8 mouse cellular contexts compared by ENCODE assay signal in the genomic region with DNA sequence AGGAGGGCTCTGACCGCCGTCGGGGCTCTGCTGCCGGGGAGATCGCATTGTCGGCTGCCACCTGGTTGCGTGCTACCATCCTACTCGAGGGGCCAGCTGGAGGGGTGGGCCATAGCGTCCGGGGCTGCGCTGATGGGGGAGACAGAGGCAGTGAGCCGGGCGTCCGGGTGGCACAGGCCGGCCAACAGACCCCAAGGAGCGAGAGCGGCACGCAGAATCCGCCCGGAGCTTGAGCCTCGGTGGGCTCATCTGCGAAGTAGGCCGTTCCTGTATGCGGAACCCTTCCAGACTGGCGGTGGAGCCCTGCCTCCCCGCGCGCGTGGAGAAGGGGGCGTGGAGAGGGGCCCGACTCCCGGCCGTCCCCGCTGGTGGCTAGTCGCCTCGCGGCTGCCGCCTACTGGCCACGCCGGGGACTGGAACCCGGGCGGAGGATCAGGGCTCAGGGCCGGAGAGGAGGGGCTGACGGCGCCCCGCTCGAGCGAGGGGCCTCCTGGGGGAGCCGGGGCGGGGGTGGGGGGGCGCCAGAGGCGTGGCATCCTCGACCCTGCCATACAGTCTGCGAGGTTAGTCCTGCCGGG. TPM values are rescaled to one million over a fixed set of nuclear protein-coding genes. Genes with fewer than 3 reads are reported as not detected.
A peak's percentile ranks its signal among the peaks of the same experiment; 100 is the strongest.
DNase-seq lines count a peak whose midpoint lies in the region; ATAC-seq and TF ChIP-seq lines count a peak whose summit lies in the region.

No protein-coding gene starts in this region.

- peak overlapping the region; percentile 92 for H3K4me2 ChIP-seq in heart, embryonic 11.5 days
- peak overlapping the region; percentile 97 for H3K4me2 ChIP-seq in kidney, embryonic 15.5 days

- peak; percentile 58 for ATAC-seq in erythroblast, adult 5-6 weeks (replicated peaks; ENCODE audit: low FRiP score, poor library complexity, severe bottlenecking)
- ATAC-seq in heart, embryonic 11.5 days (replicated peaks; ENCODE audit: insufficient number of reproducible peaks, low FRiP score, low TSS enrichment), result peak; percentile 64
- ATAC-seq in kidney, embryonic 15.5 days (replicated peaks; ENCODE audit: low FRiP score), result peak; percentile 80

- H3K4me3 ChIP-seq in C2C12 (ENCODE audit: insufficient read depth, poor library complexity, severe bottlenecking), result peak overlapping the region; percentile 64
- H3K4me3 ChIP-seq in heart, embryonic 11.5 days (ENCODE audit: low read depth, low read length), result peak overlapping the region; percentile 74
- peak overlapping the region; percentile 79 for H3K4me3 ChIP-seq in kidney, embryonic 15.5 days (replicated peaks)

- WGBS in heart, embryonic 11.5 days (ENCODE audit: insufficient replicate concordance), result under 1% methylated on average over 42 of the region's 55 CpGs
- WGBS in kidney, embryonic 15.5 days, result 1% methylated on average over 43 of the region's 55 CpGs

- DNase-seq in brain, embryonic 14.5 days (ENCODE audit: low read depth), result peak; percentile 92
- peak; percentile 87 for DNase-seq in liver
- DNase-seq in monocyte, adult 2 months (ENCODE audit: low read depth in 1 of 2, low spot score in 2 of 2), result peak; percentile 70 to 87
- peak; percentile 77 to 88 for DNase-seq in spleen, postnatal 14 days (ENCODE audit: low spot score in 2 of 2)

- H3K27me3 ChIP-seq in C2C12 (ENCODE audit: control insufficient read depth, insufficient read depth, insufficient read length), result no peaks in the 10 kb centered on the region
- H3K27me3 ChIP-seq in heart, embryonic 11.5 days (ENCODE audit: control insufficient read depth, insufficient read depth, low read length), result peaks cover 2% of the 10 kb centered on the region; the same call in 1 of the 2 replicates
- H3K27me3 ChIP-seq in kidney, embryonic 15.5 days, result no peaks in the 10 kb centered on the region

- peak overlapping the region; percentile 84 for H3K9ac ChIP-seq in heart, embryonic 11.5 days (ENCODE audit: low read depth, low read length)
- H3K9ac ChIP-seq in kidney, embryonic 15.5 days, result peak overlapping the region; percentile 75

- peak; percentile 34; the same call in 1 of the 2 replicates for TF ChIP-seq POLR2A in brain, embryonic 14.5 days (IDR thresholded peaks at IDR 0.05; ENCODE audit: borderline replicate concordance, extremely low read depth, insufficient read depth, insufficient read length, poor library complexity, severe bottlenecking)

- peaks cover 13% of the 10 kb centered on the region for H3K79me3 ChIP-seq in C2C12 (ENCODE audit: low read depth)

- peaks cover 48% of the 10 kb centered on the region for H3K4me1 ChIP-seq in heart, embryonic 11.5 days (ENCODE audit: control insufficient read depth, insufficient read depth, low read length)
- peaks cover 63% of the 10 kb centered on the region for H3K4me1 ChIP-seq in kidney, embryonic 15.5 days

- H3K36me3 ChIP-seq in C2C12 (ENCODE audit: control insufficient read depth, insufficient read depth), result no peaks in the 10 kb centered on the region
- H3K36me3 ChIP-seq in heart, embryonic 11.5 days (ENCODE audit: control insufficient read depth, insufficient read depth, low read length), result no peaks in the 10 kb centered on the region
- no peaks in the 10 kb centered on the region for H3K36me3 ChIP-seq in kidney, embryonic 15.5 days

- peak overlapping the region; percentile 96 for H3K27ac ChIP-seq in heart, embryonic 11.5 days (ENCODE audit: low read depth, low read length)
- H3K27ac ChIP-seq in kidney, embryonic 15.5 days, result peak overlapping the region; percentile 99

- H3K9me3 ChIP-seq in heart, embryonic 11.5 days (replicated peaks; ENCODE audit: control insufficient read depth, low read length), result no peaks in the 10 kb centered on the region
- H3K9me3 ChIP-seq in kidney, embryonic 15.5 days (replicated peaks), result no peaks in the 10 kb centered on the region

- peak overlapping the region; percentile 90 for H3ac ChIP-seq in C2C12 (ENCODE audit: control insufficient read depth, insufficient read length, low read depth)

- peaks cover 25% of the 10 kb centered on the region for H3K79me2 ChIP-seq in C2C12 (ENCODE audit: control insufficient read depth, insufficient read depth)

- peak; percentile 91 for TF ChIP-seq CTCF in C2C12 (IDR thresholded peaks at IDR 0.05; ENCODE audit: control insufficient read depth, insufficient read depth, insufficient read length)
- peak; percentile 82 for TF ChIP-seq CTCF in brain, embryonic 14.5 days (IDR thresholded peaks at IDR 0.05; ENCODE audit: borderline replicate concordance, extremely low read depth, insufficient read depth, insufficient read length)

TF ChIP-seq in C2C12, 6 proteins besides CTCF, POLR2A, EP300 and RAD21:
- TF ChIP-seq FOSL1 (IDR thresholded peaks at IDR 0.05; ENCODE audit: insufficient read depth, low read length, poor library complexity, severe bottlenecking), result no peak

RNA-seq across cellular contexts. Expression of a gene that starts 0.5 kb away (rescaled TPM):
- 4.6 TPM for polyA plus RNA-seq in C2C12 (2012; fragmentation: generic; extraction: Trizol)
- polyA plus RNA-seq in brain, embryonic 14.5 days (2012; rRNA removed), result 1.9 and 2.2 TPM in 2 replicates
- 0.84 TPM in 1 of 2 replicates, not detected in the other for total RNA-seq in erythroblast, adult 5-6 weeks (2015; ENCODE audit: low replicate concordance)
- 0.56 and 1.2 TPM in 2 replicates for total RNA-seq in erythroblast, adult 5-6 weeks (2017; ENCODE audit: low replicate concordance)
- 4.8 and 5.3 TPM in 2 replicates for polyA plus RNA-seq in heart, embryonic 11.5 days (2014; fragmentation: Nextera tagmentation; extraction: Ambion mirVana)
- 6.9 and 7.8 TPM in 2 replicates for polyA plus RNA-seq in kidney, embryonic 15.5 days (2015; fragmentation: Nextera tagmentation; extraction: Ambion mirVana)

RNA-seq across cellular contexts. Expression of a gene that starts 3.6 kb away (rescaled TPM):
- polyA plus RNA-seq in C2C12 (2012; fragmentation: generic; extraction: Trizol), result not detected
- not detected in 2 replicates for polyA plus RNA-seq in brain, embryonic 14.5 days (2012; rRNA removed)
- not detected in 2 replicates for total RNA-seq in erythroblast, adult 5-6 weeks (2015; ENCODE audit: low replicate concordance)
- not detected in 2 replicates for total RNA-seq in erythroblast, adult 5-6 weeks (2017; ENCODE audit: low replicate concordance)
- polyA plus RNA-seq in heart, embryonic 11.5 days (2014; fragmentation: Nextera tagmentation; extraction: Ambion mirVana), result not detected in 2 replicates
- not detected in 2 replicates for polyA plus RNA-seq in kidney, embryonic 15.5 days (2015; fragmentation: Nextera tagmentation; extraction: Ambion mirVana)

RNA-seq across cellular contexts. Expression of a gene that starts 5.8 kb away (rescaled TPM):
- not detected for polyA plus RNA-seq in C2C12 (2012; fragmentation: generic; extraction: Trizol)
- not detected in 2 replicates for polyA plus RNA-seq in brain, embryonic 14.5 days (2012; rRNA removed)
- not detected in 2 replicates for total RNA-seq in erythroblast, adult 5-6 weeks (2015; ENCODE audit: low replicate concordance)
- not detected in 2 replicates for total RNA-seq in erythroblast, adult 5-6 weeks (2017; ENCODE audit: low replicate concordance)
- not detected in 2 replicates for polyA plus RNA-seq in heart, embryonic 11.5 days (2014; fragmentation: Nextera tagmentation; extraction: Ambion mirVana)
- polyA plus RNA-seq in kidney, embryonic 15.5 days (2015; fragmentation: Nextera tagmentation; extraction: Ambion mirVana), result not detected in 2 replicates

RNA-seq across cellular contexts. Expression of a gene that starts 11.1 kb away (rescaled TPM):
- not detected for polyA plus RNA-seq in C2C12 (2012; fragmentation: generic; extraction: Trizol)
- not detected in 2 replicates for polyA plus RNA-seq in brain, embryonic 14.5 days (2012; rRNA removed)
- total RNA-seq in erythroblast, adult 5-6 weeks (2015; ENCODE audit: low replicate concordance), result not detected in 2 replicates
- not detected in 2 replicates for total RNA-seq in erythroblast, adult 5-6 weeks (2017; ENCODE audit: low replicate concordance)
- polyA plus RNA-seq in heart, embryonic 11.5 days (2014; fragmentation: Nextera tagmentation; extraction: Ambion mirVana), result not detected in 2 replicates
- polyA plus RNA-seq in kidney, embryonic 15.5 days (2015; fragmentation: Nextera tagmentation; extraction: Ambion mirVana), result not detected in 2 replicates

RNA-seq across cellular contexts. Expression of a gene that starts 20.8 kb away (rescaled TPM):
- not detected for polyA plus RNA-seq in C2C12 (2012; fragmentation: generic; extraction: Trizol)
- polyA plus RNA-seq in brain, embryonic 14.5 days (2012; rRNA removed), result not detected in 2 replicates
- total RNA-seq in erythroblast, adult 5-6 weeks (2015; ENCODE audit: low replicate concordance), result not detected in 2 replicates
- not detected in 2 replicates for total RNA-seq in erythroblast, adult 5-6 weeks (2017; ENCODE audit: low replicate concordance)
- not detected in 2 replicates for polyA plus RNA-seq in heart, embryonic 11.5 days (2014; fragmentation: Nextera tagmentation; extraction: Ambion mirVana)
- polyA plus RNA-seq in kidney, embryonic 15.5 days (2015; fragmentation: Nextera tagmentation; extraction: Ambion mirVana), result 0.51 TPM in 1 of 2 replicates, not detected in the other

Comparison
In these comparisons a context has a peak if more than half of its experiments do, and no peak if none do; other contexts are left out.
1. Peak in every context shown above with its lines: DNase-seq, ATAC-seq, H3K4me3 ChIP-seq and H3K27ac ChIP-seq.